Mouse (Mus musculus) intestine, embryonic 16.5 days (tissue): Measurements from ENCODE around the gene Grk3. TPM values are rescaled to one million over a fixed set of nuclear protein-coding genes. Genes with fewer than 3 reads are reported as not detected.
A peak's percentile ranks its signal among the peaks of the same experiment; 100 is the strongest.

Experiments
- ATAC-seq: fragments of 200-750 bp; cut with Nextera tagmentation; 2 replicates; pipeline ENCODE4 v1.8.0; 2017; ENCODE audit warnings: moderate TSS enrichment, moderate library complexity
- H3K27ac ChIP-seq: fragments of 300-500 bp; sonication (generic); 2 replicates; pipeline ENCODE4 v1.5.1; 2014; ENCODE audit warnings: mild to moderate bottlenecking, low read length
- H3K27me3 ChIP-seq: fragments of 300-500 bp; sonication (generic); replicated peaks from 2 replicates; pipeline ENCODE4 v1.6.1; 2014; ENCODE audit warnings: low read length, control low read depth, mixed read lengths; ENCODE audit not compliant: control insufficient read depth, insufficient read depth
- H3K36me3 ChIP-seq: fragments of 300-500 bp; sonication (generic); 2 replicates; pipeline ENCODE4 v1.6.1; 2014; ENCODE audit warnings: low read length, control low read depth; ENCODE audit not compliant: control insufficient read depth, insufficient read depth
- H3K4me1 ChIP-seq: fragments of 300-500 bp; sonication (generic); 2 replicates; pipeline ENCODE4 v1.6.1; 2014; ENCODE audit warnings: low read length, control low read depth, mixed read lengths; ENCODE audit not compliant: control insufficient read depth, insufficient read depth
- H3K4me2 ChIP-seq: fragments of 300-500 bp; sonication (generic); 2 replicates; pipeline ENCODE4 v1.6.1; 2014; ENCODE audit warnings: low read depth, low read length, control low read depth
- H3K4me3 ChIP-seq: fragments of 300-500 bp; sonication (generic); 2 replicates; pipeline ENCODE4 v1.5.1; 2014; ENCODE audit warnings: mild to moderate bottlenecking, low read length
- H3K9ac ChIP-seq: fragments of 300-500 bp; sonication (generic); 2 replicates; pipeline ENCODE4 v1.6.1; 2014; ENCODE audit warnings: low read depth, low read length
- H3K9me3 ChIP-seq: fragments of 300-500 bp; sonication (generic); 2 replicates; pipeline ENCODE4 v1.6.1; 2016; ENCODE audit warnings: low read length, control low read depth; ENCODE audit not compliant: control insufficient read depth
- WGBS: fragments of 180-500 bp; shearing (Covaris S2); extraction: QIAGEN DNeasy Blood & Tissue Kit; methylation state at CpG from one replicate; pipeline ENCODE4 v1.1.7; 2014; 5-methylcytosine and 5-hydroxymethylcytosine counted together
- polyA plus RNA-seq: library from polyadenylated mRNA; unstranded; fragments of >200 nt; fragmentation: Nextera tagmentation; extraction: Ambion mirVana; gene quantifications from 2 replicates; pipeline ENCODE4 v1.2.1, GENCODE M21; 2015

Gene Grk3
- polyA plus RNA-seq, 1 experiment from 2014 or later = 11.9 TPM

DNA sequence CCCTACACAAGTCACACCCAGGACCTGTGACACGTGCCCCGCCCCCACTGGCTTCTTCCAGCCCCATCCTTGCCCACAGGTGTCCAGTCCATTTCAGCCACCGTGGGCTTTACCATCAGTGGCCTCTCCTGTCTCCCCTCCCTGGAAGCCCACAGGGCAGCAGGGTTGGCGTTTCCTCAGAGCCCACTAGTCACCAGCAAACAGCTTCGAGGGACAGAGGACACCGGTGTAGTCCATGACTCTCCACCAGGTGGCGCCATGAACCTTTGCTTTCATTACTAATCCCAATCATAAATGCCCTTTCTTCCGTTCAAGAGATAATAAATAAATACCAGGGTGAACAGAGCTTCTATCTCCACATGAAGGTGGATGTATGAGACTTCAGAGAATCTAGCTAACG is 144.9 kb downstream of the Grk3 start:
- Histone ChIP-seq H3K4me3 (no peak overlapping the region), H3K4me1 (no peaks in the 10 kb centered on the region), H3K36me3 (no peaks in the 10 kb centered on the region), H3K9me3 (no peaks in the 10 kb centered on the region), H3K4me2 (no peak overlapping the region), H3K27ac (no peak overlapping the region), H3K9ac (no peak overlapping the region), H3K27me3 (no peaks in the 10 kb centered on the region)
- ATAC-seq = 0 out of 2 replicates have a peak, but pooled peaks have one; percentile 29
- WGBS = 23% methylated on average over 9 of the region's 9 CpGs

- H3K27ac ChIP-seq = no peak overlapping the region
- H3K9me3 ChIP-seq = no peaks in the 10 kb centered on the region
- ATAC-seq = no peak
- no peak overlapping the region for H3K4me3 ChIP-seq
- no peaks in the 10 kb centered on the region for H3K36me3 ChIP-seq
- H3K4me1 ChIP-seq = no peaks in the 10 kb centered on the region
- WGBS = 69% methylated on average over 5 of the region's 5 CpGs
- no peak overlapping the region for H3K4me2 ChIP-seq
- no peak overlapping the region for H3K9ac ChIP-seq
- no peaks in the 10 kb centered on the region for H3K27me3 ChIP-seq
Observed at GRCm38 (mm10) chr5:112868620-112869019, 147.0 kb downstream of the Grk3 start.

GRCm38 (mm10) chr5:112864719-112865367 is 150.7 kb downstream of the Grk3 start:
- no peaks in the 10 kb centered on the region for H3K9me3 ChIP-seq
- no peak overlapping the region for H3K4me2 ChIP-seq
- no peak overlapping the region for H3K27ac ChIP-seq
- ATAC-seq = no peak
- no peak overlapping the region for H3K4me3 ChIP-seq
- H3K4me1 ChIP-seq = no peaks in the 10 kb centered on the region
- H3K9ac ChIP-seq = no peak overlapping the region
- 53% methylated on average over 4 of the region's 4 CpGs for WGBS
- H3K36me3 ChIP-seq = no peaks in the 10 kb centered on the region
- H3K27me3 ChIP-seq = no peaks in the 10 kb centered on the region

Other genes with a start within 250 kb of the Grk3 start
- 0.31 and 0.40 TPM in 2 replicates for gene Myo18b, start 119.4 kb downstream of the Grk3 start, polyA plus RNA-seq
- gene Crybb2, start 54.3 kb upstream of the Grk3 start, polyA plus RNA-seq = not detected in 2 replicates
- gene Crybb3, start 65.8 kb upstream of the Grk3 start, polyA plus RNA-seq = 0.35 and 0.56 TPM in 2 replicates
- 8.3 and 9.5 TPM in 2 replicates for gene 2900026A02Rik, start 205.4 kb upstream of the Grk3 start, polyA plus RNA-seq
- gene Tmem211, start 211.1 kb upstream of the Grk3 start, polyA plus RNA-seq = 0.13 and 0.28 TPM in 2 replicates